Mouse (Mus musculus): ENCODE results near the gene Gzmm. TPM values are rescaled to one million over a fixed set of nuclear protein-coding genes. Genes with fewer than 3 reads are reported as not detected.
"Not testable (repeated sequence)": the region's sequence is repeated elsewhere in the genome, so short reads cannot be mapped to it uniquely, and the experiment has no call there.

Gene Gzmm
- polyA plus RNA-seq, 1 experiment from 2014 or later: 0.78 TPM

GRCm38 (mm10) chr10:79695231-79696128 is 6.7 kb downstream of the Gzmm start:
- peak; percentile 82 for DNase-seq (ENCODE audit: low spot score)
- 59% methylated on average over 13 of the region's 13 CpGs for WGBS
- no peaks in the 10 kb centered on the region for H3K9me3 ChIP-seq (ENCODE audit: control insufficient read depth, low read length)
- peak; percentile 25; the same call in 1 of the 2 replicates for ATAC-seq (replicated peaks; ENCODE audit: low FRiP score, low TSS enrichment, low read depth)
- H3K9ac ChIP-seq (ENCODE audit: low read length): no peak overlapping the region
- peak overlapping the region; percentile 73 for H3K27ac ChIP-seq (ENCODE audit: low read depth)
- H3K4me2 ChIP-seq (ENCODE audit: low read length): peak overlapping the region; percentile 14; the same call in 1 of the 2 replicates
- peaks cover 7% of the 10 kb centered on the region for H3K4me1 ChIP-seq (replicated peaks; ENCODE audit: control insufficient read depth, insufficient read depth, low read length)
- H3K4me3 ChIP-seq (ENCODE audit: low read depth, low read length): no peak overlapping the region
- no peaks in the 10 kb centered on the region for H3K27me3 ChIP-seq (replicated peaks; ENCODE audit: control insufficient read depth, insufficient read depth, low read length)
- no peaks in the 10 kb centered on the region for H3K36me3 ChIP-seq (ENCODE audit: control insufficient read depth, insufficient read depth, low read length)

- no peaks in the 10 kb centered on the region for H3K36me3 ChIP-seq (ENCODE audit: control insufficient read depth, insufficient read depth, low read length)
- no peaks in the 10 kb centered on the region for H3K27me3 ChIP-seq (replicated peaks; ENCODE audit: control insufficient read depth, insufficient read depth, low read length)
- no peak overlapping the region for H3K9ac ChIP-seq (ENCODE audit: low read length)
- WGBS: 30% methylated on average over 9 of the region's 9 CpGs
- peak overlapping the region; percentile 14; the same call in 1 of the 2 replicates for H3K4me2 ChIP-seq (ENCODE audit: low read length)
- H3K4me1 ChIP-seq (replicated peaks; ENCODE audit: control insufficient read depth, insufficient read depth, low read length): peaks cover 11% of the 10 kb centered on the region
- H3K27ac ChIP-seq (ENCODE audit: low read depth): peak overlapping the region; percentile 73
- no peak overlapping the region for H3K4me3 ChIP-seq (ENCODE audit: low read depth, low read length)
- peak; percentile 65 for DNase-seq (ENCODE audit: low spot score)
- peak; percentile 51; the same call in 1 of the 2 replicates for ATAC-seq (replicated peaks; ENCODE audit: low FRiP score, low TSS enrichment, low read depth)
- H3K9me3 ChIP-seq (ENCODE audit: control insufficient read depth, low read length): no peaks in the 10 kb centered on the region
These were observed 7.4 kb downstream of the Gzmm start for GRCm38 (mm10) chr10:79696129-79696651.

GRCm38 (mm10) chr10:79697916-79698315 is 9.1 kb downstream of the Gzmm start:
- Histone ChIP-seq H3K27me3 (replicated peaks; ENCODE audit: control insufficient read depth, insufficient read depth, low read length) (no peaks in the 10 kb centered on the region), H3K27ac (ENCODE audit: low read depth) (no peak overlapping the region), H3K9ac (ENCODE audit: low read length) (no peak overlapping the region), H3K4me1 (replicated peaks; ENCODE audit: control insufficient read depth, insufficient read depth, low read length) (peaks cover 17% of the 10 kb centered on the region), H3K9me3 (ENCODE audit: control insufficient read depth, low read length) (no peaks in the 10 kb centered on the region), H3K36me3 (ENCODE audit: control insufficient read depth, insufficient read depth, low read length) (no peaks in the 10 kb centered on the region), H3K4me2 (ENCODE audit: low read length) (no peak overlapping the region), H3K4me3 (ENCODE audit: low read depth, low read length) (no peak overlapping the region)
- no peak for ATAC-seq (replicated peaks; ENCODE audit: low FRiP score, low TSS enrichment, low read depth)
- 69% methylated on average over 6 of the region's 6 CpGs for WGBS
- no peak for DNase-seq (ENCODE audit: low spot score)

GRCm38 (mm10) chr10:79698459-79698858 is 9.6 kb downstream of the Gzmm start:
- no peaks in the 10 kb centered on the region for H3K27me3 ChIP-seq (replicated peaks; ENCODE audit: control insufficient read depth, insufficient read depth, low read length)
- no peak overlapping the region for H3K27ac ChIP-seq (ENCODE audit: low read depth)
- 96% methylated on average over 6 of the region's 6 CpGs for whole genome bisulfite sequencing
- peaks cover 17% of the 10 kb centered on the region for H3K4me1 ChIP-seq (replicated peaks; ENCODE audit: control insufficient read depth, insufficient read depth, low read length)
- no peak overlapping the region for H3K4me2 ChIP-seq (ENCODE audit: low read length)
- no peak for ATAC-seq (replicated peaks; ENCODE audit: low FRiP score, low TSS enrichment, low read depth)
- H3K9ac ChIP-seq (ENCODE audit: low read length): no peak overlapping the region
- H3K36me3 ChIP-seq (ENCODE audit: control insufficient read depth, insufficient read depth, low read length): no peaks in the 10 kb centered on the region
- no peak for DNase-seq (ENCODE audit: low spot score)
- no peak overlapping the region for H3K4me3 ChIP-seq (ENCODE audit: low read depth, low read length)
- no peaks in the 10 kb centered on the region for H3K9me3 ChIP-seq (ENCODE audit: control insufficient read depth, low read length)

GRCm38 (mm10) chr10:79700676-79701075 is 11.9 kb downstream of the Gzmm start:
- ATAC-seq (replicated peaks; ENCODE audit: low FRiP score, low TSS enrichment, low read depth): no peak
- Histone ChIP-seq H3K36me3 (ENCODE audit: control insufficient read depth, insufficient read depth, low read length) (no peaks in the 10 kb centered on the region), H3K4me1 (replicated peaks; ENCODE audit: control insufficient read depth, insufficient read depth, low read length) (peaks cover 22% of the 10 kb centered on the region), H3K9me3 (ENCODE audit: control insufficient read depth, low read length) (no peaks in the 10 kb centered on the region), H3K27ac (ENCODE audit: low read depth) (peak overlapping the region; percentile 10; the same call in 1 of the 2 replicates), H3K4me3 (ENCODE audit: low read depth, low read length) (no peak overlapping the region), H3K9ac (ENCODE audit: low read length) (no peak overlapping the region), H3K4me2 (ENCODE audit: low read length) (no peak overlapping the region), H3K27me3 (replicated peaks; ENCODE audit: control insufficient read depth, insufficient read depth, low read length) (no peaks in the 10 kb centered on the region)
- no peak for DNase-seq (ENCODE audit: low spot score)
- WGBS: 34% methylated on average over 7 of the region's 7 CpGs

GRCm38 (mm10) chr10:79701443-79702129 is 12.8 kb downstream of the Gzmm start:
- ATAC-seq (replicated peaks; ENCODE audit: low FRiP score, low TSS enrichment, low read depth): no peak
- 32% methylated on average over 10 of the region's 10 CpGs for WGBS
- no peak overlapping the region for H3K4me3 ChIP-seq (ENCODE audit: low read depth, low read length)
- H3K36me3 ChIP-seq (ENCODE audit: control insufficient read depth, insufficient read depth, low read length): peaks cover 2% of the 10 kb centered on the region; the same call in 1 of the 2 replicates
- H3K27ac ChIP-seq (ENCODE audit: low read depth): peak overlapping the region; percentile 33; the same call in 1 of the 2 replicates
- DNase-seq (ENCODE audit: low spot score): no peak
- no peaks in the 10 kb centered on the region for H3K9me3 ChIP-seq (ENCODE audit: control insufficient read depth, low read length)
- H3K4me2 ChIP-seq (ENCODE audit: low read length): no peak overlapping the region
- H3K9ac ChIP-seq (ENCODE audit: low read length): no peak overlapping the region
- H3K4me1 ChIP-seq (replicated peaks; ENCODE audit: control insufficient read depth, insufficient read depth, low read length): peaks cover 28% of the 10 kb centered on the region
- no peaks in the 10 kb centered on the region for H3K27me3 ChIP-seq (replicated peaks; ENCODE audit: control insufficient read depth, insufficient read depth, low read length)

- not testable (repeated sequence) for H3K27me3 ChIP-seq (replicated peaks; ENCODE audit: control insufficient read depth, insufficient read depth, low read length)
- WGBS: 90% methylated on average over 2 of the region's 4 CpGs
These were observed 14.2 kb downstream of the Gzmm start for GRCm38 (mm10) chr10:79702970-79703369.

GRCm38 (mm10) chr10:79703541-79703940 is 14.7 kb downstream of the Gzmm start:
- no peaks in the 10 kb centered on the region for H3K27me3 ChIP-seq (replicated peaks; ENCODE audit: control insufficient read depth, insufficient read depth, low read length)
- 75% methylated on average over 10 of the region's 10 CpGs for whole genome bisulfite sequencing
- peak overlapping the region; percentile 94; the same call in 1 of the 2 replicates for H3K9ac ChIP-seq (ENCODE audit: low read length)
- peaks cover 14% of the 10 kb centered on the region for H3K36me3 ChIP-seq (ENCODE audit: control insufficient read depth, insufficient read depth, low read length)
- no peak overlapping the region for H3K27ac ChIP-seq (ENCODE audit: low read depth)
- peaks cover 31% of the 10 kb centered on the region for H3K4me1 ChIP-seq (replicated peaks; ENCODE audit: control insufficient read depth, insufficient read depth, low read length)
- H3K4me3 ChIP-seq (ENCODE audit: low read depth, low read length): peak overlapping the region; percentile 81
- H3K4me2 ChIP-seq (ENCODE audit: low read length): peak overlapping the region; percentile 98
- DNase-seq (ENCODE audit: low spot score) (no peak), ATAC-seq (replicated peaks; ENCODE audit: low FRiP score, low TSS enrichment, low read depth) (0 out of 2 replicates have a peak, but pooled peaks have one; percentile 1)
- H3K9me3 ChIP-seq (ENCODE audit: control insufficient read depth, low read length): no peaks in the 10 kb centered on the region

More at GRCm38 (mm10) chr10:79702970-79703369, 14.2 kb downstream of the Gzmm start:
- H3K36me3 ChIP-seq (ENCODE audit: control insufficient read depth, insufficient read depth, low read length): peaks cover 13% of the 10 kb centered on the region; the same call in 1 of the 2 replicates
- ATAC-seq (replicated peaks; ENCODE audit: low FRiP score, low TSS enrichment, low read depth); H3K4me3 ChIP-seq (ENCODE audit: low read depth, low read length); DNase-seq (ENCODE audit: low spot score); H3K9ac ChIP-seq (ENCODE audit: low read length); H3K4me2 ChIP-seq (ENCODE audit: low read length); H3K9me3 ChIP-seq (ENCODE audit: control insufficient read depth, low read length); H3K27ac ChIP-seq (ENCODE audit: low read depth): not testable (repeated sequence)
- H3K4me1 ChIP-seq (replicated peaks; ENCODE audit: control insufficient read depth, insufficient read depth, low read length): peaks cover 31% of the 10 kb centered on the region
